Mouse (Mus musculus) testis, postnatal 10 days (tissue): ENCODE measurements around the gene Kcnh6.
"Not testable (repeated sequence)": the region's sequence is repeated elsewhere in the genome, so short reads cannot be mapped to it uniquely, and the experiment has no call there.

ENCODE experiments used
- DNase-seq: peaks from one replicate; pipeline ENCODE4 v3.0.0; 2021; ENCODE audit warnings: low spot score

The Kcnh6 gene

GRCm38 (mm10) chr11:106016440-106016839, 8.5 kb downstream of the Kcnh6 start:
- DNase-seq = no peak

GRCm38 (mm10) chr11:106020051-106020763, 12.3 kb downstream of the Kcnh6 start:
- DNase-seq = no peak

DNA sequence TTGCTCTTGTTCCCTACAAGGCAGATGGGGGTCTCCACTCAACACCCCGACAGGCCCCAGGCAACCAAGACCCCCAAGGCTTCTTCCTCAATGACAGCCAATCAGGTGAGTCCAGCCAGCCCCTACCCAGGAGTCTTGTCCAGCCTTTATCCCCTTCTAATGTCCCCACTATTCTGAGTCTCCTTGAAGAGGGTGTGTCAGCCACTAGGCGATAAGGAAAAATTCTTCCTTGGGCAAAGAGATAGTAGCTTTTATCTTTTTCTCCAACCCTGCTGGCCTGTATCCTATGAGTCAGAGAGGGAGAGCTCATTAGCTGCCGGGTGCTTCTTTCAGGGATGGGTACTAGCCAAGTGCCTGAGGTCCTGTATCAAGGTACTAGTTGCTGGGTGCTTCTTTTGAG, 17.9 kb downstream of the Kcnh6 start:
- DNase-seq = no peak

DNA sequence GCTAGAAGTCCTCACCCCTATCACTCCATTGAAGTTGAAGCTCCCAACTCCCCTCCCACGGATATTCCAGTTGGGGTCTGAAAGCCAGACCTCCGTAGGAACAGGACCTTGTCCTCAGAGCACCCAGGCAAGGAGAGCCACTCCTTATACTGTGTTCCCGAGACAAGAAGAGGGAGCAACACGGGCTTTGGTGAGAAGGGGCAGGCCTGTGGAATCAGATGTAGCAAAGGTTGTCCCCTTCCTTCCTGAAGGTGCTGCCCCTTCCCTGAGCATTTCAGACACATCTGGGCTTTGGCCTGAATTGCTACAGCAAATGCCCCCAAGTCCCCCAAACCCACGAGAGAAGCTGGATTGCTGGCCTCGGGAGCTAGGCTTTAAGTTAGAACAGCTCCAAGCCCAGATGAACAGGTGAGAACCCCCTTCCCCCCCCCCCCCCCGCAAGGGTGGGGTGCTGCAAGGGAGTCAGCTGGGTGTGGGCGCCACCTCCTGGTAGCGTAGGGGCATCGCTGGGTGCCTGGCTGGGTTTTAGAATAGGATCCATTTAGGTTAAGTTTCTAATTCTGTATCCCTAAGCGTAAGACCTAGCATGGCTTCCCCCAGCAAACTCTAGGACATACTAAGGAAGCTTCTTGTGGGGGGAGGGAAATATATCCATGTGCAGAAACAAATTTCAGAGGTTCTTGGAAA, 18.7 kb downstream of the Kcnh6 start:
- peak; percentile 79 for DNase-seq

- no peak for DNase-seq
These were observed 19.7 kb downstream of the Kcnh6 start for GRCm38 (mm10) chr11:106027607-106028006.

DNA sequence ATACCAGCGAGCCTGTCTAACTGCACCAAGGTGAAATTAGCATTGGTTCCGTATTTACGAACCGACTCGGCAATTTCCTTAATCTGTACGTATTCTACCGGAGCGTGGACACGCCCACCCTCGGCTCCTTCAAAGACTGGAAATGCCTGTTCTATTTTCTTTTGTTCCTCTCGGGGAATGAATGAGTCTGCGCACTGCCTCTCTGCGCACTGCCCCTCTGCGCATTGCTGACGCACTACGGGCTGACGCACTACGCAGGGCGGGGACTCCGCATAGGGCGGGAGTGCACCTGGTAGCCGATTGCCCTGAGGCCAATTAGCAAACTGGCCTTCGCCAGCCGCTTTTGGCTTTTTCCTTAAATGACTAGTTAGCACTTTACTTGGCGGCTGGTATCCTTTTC, 24.1 kb downstream of the Kcnh6 start:
- DNase-seq = not testable (repeated sequence)

DNA sequence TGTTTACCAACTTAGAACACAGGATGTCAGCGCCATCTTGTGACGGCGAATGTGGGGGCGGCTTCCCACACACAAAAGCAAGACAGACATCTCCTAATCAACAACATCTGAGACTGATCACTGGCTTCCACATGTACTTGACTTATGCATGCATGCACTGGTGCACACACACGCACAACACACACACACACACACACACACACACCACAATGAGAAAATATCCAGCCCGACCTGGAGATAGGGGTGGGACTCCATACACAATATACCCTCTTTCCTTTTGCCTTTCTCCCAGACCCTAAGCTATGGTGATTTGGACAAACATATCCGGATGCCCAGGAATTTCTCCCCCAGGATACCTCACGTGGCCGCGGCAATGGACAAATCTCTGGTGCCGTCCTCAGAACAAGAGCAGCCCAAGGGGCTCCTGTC, 25.6 kb downstream of the Kcnh6 start:
- DNase-seq = no peak

DNA sequence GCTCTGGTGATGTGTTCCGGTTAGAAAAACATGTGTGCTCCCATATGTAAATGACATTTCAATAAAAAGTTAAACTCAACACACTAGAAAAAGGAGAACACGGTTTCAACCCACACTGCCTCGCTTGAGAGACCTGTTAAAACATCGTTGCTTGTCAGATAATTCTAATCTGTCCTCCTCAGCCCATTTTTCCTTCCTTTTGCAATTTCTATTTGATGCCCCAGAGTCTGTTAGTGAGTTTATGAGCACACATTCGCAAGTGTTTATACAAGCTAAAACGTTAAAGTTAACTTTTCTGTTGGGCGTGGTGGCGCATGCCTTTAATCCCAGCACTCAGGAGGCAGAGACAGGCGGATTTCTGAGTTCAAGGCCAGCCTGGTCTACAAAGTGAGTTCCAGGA, 27.1 kb downstream of the Kcnh6 start:
- no peak for DNase-seq

- peak; percentile 95 for DNase-seq
These were observed 28.9 kb downstream of the Kcnh6 start, which contains the start of gene Dcaf7 for GRCm38 (mm10) chr11:106036548-106037417. Dcaf7 (plus strand) TSS chr11:106036872.

DNA sequence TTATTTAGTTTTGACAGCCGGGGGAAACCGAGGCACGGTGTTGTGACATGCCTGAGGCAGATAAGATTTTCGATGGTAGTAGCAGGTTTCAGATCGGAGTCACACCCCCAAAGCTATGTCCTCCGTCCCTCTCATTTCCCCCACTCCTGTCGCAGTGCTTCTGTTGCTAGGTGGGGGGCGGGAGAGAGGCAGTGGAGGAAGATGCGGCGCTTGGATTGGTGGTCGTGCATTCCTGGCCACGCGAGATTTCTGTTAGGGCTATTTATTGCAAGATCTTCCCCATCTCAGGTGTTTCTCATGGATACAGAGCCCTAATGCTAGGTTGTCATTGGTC, 29.5 kb downstream of the Kcnh6 start:
- no peak for DNase-seq

- no peak for DNase-seq
These were observed 36.4 kb downstream of the Kcnh6 start for GRCm38 (mm10) chr11:106044349-106044748.

DNA sequence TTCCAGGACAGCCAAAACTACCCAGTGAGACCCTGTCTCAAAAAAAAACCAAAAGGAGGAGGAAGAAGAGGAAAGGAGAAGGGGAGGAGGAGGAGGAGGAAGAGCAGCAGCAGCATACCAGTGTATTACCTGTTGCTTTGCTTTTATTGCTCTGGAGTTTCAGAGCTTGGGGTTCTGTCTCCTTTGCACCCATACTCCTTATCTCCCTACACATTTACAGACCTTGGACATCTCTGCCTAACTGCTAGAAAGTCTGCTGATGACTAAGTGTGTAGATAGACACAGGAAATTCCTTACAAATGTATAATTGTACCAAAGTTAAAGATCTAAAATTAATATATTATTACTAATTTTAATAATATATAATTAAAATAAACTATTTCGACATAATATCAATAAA, 37.3 kb downstream of the Kcnh6 start:
- no peak for DNase-seq

DNA sequence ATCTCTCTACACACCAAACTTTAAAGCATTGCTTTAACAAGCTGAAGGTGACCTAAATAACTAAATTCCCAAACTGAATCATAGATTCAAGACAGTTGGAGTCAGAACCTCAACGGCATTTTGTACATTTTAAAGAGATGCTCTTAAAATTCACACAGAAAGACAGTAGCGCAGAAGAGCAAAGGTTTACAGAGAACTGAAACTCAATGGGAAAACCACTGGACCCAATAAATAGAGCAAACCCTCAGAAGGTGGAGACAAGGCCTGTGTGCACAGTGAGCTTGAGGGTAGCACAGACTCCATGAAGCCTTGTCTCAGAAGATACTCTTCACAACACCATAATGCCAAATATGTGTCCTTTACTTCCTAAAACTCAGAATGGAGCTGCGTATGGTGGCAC, 37.9 kb downstream of the Kcnh6 start:
- DNase-seq = no peak

GRCm38 (mm10) chr11:106046584-106046983, 38.7 kb downstream of the Kcnh6 start:
- DNase-seq = no peak

DNA sequence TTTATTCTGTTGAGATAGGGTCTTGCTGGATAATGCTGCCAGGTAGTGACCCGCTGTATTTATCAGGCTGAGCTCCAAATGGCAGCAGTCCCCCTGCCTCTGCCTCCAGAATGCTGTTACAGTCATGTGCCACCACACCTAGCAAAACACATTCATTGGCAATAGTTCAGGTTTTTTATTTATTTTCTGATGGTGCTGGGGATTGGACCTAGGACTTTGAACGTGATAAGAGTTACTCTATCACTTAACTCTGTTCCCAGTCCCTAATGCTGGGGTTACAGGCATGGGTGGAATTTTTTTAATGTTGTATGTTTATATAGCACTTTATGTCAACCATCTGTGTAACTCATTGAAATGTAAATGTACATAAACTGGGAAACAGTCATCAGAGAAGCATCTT, 46.0 kb downstream of the Kcnh6 start:
- DNase-seq = no peak

- no peak for DNase-seq
These were observed 46.7 kb downstream of the Kcnh6 start for GRCm38 (mm10) chr11:106054600-106054999.

DNA sequence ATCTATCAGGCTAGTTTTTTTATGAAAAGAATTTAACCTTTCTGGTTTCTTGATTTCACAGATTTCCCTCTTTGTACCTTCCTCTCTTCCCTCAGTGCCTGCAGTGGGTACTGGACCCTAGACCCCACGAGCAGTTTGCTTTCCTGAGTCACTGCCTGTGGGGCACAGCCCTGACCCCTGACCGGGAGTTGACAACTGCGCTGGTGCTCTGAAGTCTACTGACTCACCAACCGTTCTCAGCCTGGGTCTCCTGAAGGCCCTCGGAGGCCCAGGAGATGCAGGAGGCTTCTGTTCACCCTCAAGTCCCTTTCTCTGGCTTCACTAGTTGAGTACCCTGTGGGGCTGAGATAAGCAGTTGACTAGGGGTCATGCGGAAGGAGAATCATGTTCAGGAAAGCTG, 47.4 kb downstream of the Kcnh6 start:
- DNase-seq = no peak

GRCm38 (mm10) chr11:106056819-106057491, 49.0 kb downstream of the Kcnh6 start:
- DNase-seq = no peak

DNA sequence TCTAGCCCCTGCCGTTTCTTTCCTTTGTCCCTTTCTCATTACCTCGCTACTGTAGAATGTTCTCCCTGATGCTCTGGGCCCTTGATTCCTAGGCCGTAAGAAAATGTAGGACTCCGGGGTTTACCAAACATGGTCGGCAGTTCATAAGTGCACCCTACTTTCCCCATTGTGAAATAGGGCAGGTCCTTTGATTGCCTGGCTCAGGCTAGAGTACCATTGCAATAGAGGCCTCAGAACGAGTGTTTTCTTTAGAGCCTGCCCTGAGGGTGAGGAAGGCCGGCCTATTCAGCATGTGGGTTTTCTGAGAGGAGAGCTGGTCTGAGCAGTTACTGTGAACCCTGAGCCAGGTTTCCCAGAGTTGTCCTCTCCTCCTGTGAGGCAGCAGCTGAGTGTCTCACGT, 50.1 kb downstream of the Kcnh6 start:
- DNase-seq = no peak

- no peak for DNase-seq
These were observed 52.6 kb downstream of the Kcnh6 start for GRCm38 (mm10) chr11:106060549-106060948.

DNA sequence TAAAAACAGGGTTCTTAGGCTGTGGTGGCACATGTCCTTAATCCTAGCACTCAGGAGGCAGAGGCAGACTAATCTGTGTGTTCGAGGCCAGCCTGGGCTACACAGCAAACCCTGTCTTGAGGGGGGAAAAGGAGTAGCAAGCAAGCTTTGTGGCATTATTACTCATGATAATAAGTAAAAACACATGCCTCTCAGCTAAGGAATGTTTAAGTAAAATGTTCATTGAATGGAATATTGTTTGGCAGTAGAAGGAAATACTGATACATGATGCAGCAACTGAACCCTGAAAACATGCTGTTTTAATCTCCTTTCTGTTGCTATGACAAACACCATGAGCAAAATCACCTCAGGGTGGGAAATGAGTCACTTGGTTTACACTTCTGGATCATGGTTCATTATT, 53.4 kb downstream of the Kcnh6 start:
- DNase-seq = no peak

GRCm38 (mm10) chr11:106063756-106064155, 55.8 kb downstream of the Kcnh6 start:
- no peak for DNase-seq
